Mouse (Mus musculus) urinary bladder, postnatal 10 days (tissue): ENCODE measurements around the gene Actr3.
"Not testable (repeated sequence)": the region's sequence is repeated elsewhere in the genome, so short reads cannot be mapped to it uniquely, and the experiment has no call there.

Experiments used
- DNase-seq: peaks from one replicate; pipeline ENCODE4 v3.0.0; 2022; ENCODE audit warnings: low spot score

Actr3 gene

GRCm38 (mm10) chr1:125438826-125439225 lies 3.3 kb upstream of the Actr3 start:
- no peak for DNase-seq

DNA sequence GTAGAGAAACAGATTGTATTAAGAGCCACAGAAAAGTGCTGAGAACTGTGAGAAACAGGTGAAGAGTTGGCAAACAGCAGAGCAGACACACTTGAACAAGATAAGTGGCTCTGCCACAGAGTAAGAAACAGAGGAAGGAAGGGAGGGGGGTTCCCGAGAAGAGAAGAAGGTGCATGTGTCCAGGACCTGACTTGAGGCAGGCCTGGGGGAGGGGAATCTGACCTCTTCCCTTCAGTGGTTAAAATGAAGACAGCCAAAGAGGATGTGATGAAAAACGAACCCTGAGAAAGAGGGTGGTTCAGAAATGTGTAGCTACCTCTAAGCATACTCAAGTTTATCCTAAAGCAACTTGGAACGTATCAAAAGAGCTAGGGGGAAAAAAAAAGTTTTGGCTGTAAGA lies 2.4 kb upstream of the Actr3 start:
- DNase-seq: no peak

DNA sequence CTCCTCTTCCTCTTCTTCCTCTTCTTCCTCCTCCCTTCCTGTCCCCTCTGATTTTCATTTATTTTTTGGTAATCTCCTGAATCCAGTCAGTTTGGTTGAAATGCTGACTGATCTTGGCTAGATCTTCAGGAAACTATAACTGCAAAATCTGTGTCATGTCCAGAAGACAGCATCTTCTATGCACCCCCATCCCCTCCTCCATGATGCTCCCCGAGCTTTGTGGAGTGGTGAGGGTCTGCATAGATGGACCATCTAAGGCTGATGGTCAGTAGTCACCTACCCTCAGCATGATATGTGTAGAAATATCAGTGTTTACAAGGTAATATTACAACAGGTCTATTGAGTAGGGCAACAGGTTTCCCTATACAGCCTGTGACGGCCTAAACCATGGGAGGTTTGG lies 1.6 kb upstream of the Actr3 start:
- DNase-seq: no peak

GRCm38 (mm10) chr1:125435018-125435368 lies 534 bp downstream of the Actr3 start:
- DNase-seq: no peak

- DNase-seq: peak; percentile 13
Observed at GRCm38 (mm10) chr1:125434485-125435001, 984 bp downstream of the Actr3 start.

DNA sequence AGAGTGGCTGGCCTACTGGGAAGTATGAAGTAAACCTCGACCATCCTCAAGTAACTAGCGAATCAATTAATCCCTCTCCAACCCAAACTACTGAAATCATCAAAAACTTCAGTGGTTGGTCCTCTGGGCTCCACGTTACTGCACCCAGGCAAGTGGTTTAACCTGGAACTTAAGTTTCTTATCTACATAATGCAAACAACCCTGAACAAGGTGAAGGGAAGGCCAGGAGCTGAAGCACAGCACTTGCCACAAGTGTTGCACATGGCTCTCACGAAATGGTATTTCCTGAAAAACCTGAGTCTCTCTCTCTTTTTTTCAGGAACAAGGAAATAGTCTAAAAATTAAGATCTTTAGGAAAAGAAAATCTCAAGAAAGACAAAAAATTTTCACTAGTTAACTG lies 4.2 kb downstream of the Actr3 start:
- DNase-seq: no peak

DNA sequence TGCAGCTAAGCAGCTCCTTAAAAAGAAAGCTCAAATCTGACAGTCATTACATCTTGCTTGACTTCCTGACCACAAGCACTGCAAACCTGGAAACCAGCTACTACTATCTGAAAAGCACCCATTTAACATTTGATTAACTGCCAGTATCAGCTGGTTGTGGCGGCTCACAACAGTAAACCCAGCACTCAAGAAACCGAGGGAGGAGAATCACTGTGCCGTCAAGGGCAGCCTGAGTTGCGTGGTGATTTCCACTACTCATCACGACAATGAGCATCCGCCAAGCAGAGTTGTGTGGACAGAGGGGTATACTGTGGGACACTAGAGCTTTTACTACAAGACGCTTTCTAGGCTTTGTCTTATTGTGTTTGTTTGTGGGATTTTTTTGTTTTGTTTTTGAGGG lies 4.8 kb downstream of the Actr3 start:
- no peak for DNase-seq

- no peak for DNase-seq
Observed at GRCm38 (mm10) chr1:125429984-125430383, 5.5 kb downstream of the Actr3 start.

- DNase-seq: no peak
Observed at GRCm38 (mm10) chr1:125428315-125428714, 7.2 kb downstream of the Actr3 start.

DNA sequence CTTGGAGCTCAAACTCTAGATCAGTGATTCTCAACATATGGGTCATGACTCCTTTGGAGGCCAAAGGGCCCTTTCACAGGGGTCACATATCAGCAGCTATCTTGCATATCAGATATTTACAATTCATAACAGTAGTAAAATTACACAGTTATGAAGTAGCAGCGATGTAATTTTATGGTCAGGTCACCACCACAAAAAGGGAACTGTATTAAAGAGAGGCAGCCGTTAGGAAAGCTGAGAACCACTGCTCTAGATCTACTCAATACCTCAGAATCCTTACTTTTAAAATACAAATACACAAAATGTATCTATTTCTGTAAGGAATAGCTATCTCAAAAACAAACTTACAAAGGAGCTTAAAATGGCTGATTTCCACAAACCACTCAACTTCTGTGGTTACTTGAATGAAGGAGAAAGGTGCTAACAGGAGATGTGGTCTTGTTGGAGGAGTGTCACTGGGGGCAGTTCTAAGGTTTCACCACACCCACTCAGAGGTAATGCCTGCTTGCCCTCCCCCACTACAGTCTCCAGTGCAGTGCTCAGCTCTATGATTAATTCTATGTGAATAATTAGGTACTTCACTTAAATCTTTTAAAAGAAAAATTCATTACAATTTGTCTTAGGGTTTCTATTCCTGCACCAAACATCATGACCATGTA lies 9.0 kb downstream of the Actr3 start:
- no peak for DNase-seq

- no peak for DNase-seq
Observed at GRCm38 (mm10) chr1:125419906-125420305, 15.6 kb downstream of the Actr3 start.

DNA sequence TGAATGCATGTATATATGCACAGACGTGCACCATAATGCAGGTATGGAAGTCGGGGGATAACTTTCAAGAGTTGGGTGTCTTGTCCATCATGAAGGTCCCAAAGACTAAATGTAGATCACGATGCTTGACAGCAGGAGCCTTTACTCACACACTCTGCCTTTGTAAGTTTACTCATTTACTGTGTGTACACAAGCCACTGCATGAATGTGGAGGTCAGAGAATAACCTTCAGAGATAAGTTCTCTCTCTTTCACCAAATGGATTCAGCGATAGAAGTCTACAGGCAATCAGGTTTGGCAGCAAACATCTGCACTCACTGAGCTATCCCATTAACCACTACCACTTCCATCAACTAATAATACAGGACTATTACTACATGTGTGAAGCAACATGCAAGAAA lies 16.8 kb downstream of the Actr3 start:
- no peak for DNase-seq

DNA sequence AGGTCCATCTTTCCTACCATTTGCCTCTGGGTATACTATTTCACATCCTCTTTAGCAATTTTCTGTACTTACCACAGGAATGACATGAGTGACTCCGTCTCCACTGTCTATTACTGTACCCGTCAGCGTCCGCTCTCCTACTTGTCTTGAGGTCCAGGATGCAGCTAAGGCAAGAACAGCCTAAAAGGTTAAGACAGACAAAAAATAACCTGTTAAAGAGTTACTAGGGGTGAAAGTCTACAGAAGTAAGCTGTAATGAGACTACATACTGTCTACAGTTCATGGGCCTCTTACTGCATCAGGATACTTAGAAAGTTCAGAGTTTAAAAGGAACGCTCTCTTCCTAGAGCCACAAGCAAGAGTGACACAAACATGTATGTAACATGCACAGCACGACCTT lies 28.3 kb downstream of the Actr3 start:
- no peak for DNase-seq

DNA sequence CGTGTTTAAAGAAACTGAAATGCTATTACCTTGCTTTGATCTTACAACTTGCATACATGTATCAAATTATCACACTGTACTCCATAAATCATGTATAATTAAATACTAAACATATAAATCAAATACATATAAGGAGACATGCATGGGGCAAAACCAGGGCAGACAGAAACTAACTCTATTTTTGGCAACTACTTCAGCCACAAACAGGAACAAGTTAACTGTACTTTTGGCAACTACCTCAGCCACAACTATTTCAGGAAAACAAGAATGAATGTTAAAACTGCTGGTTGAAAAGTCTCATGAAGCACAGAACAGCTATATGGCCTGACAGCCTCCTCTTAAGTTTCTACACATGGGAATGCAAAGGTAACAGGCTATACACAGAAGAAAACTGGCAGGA lies 40.1 kb downstream of the Actr3 start:
- no peak for DNase-seq

DNA sequence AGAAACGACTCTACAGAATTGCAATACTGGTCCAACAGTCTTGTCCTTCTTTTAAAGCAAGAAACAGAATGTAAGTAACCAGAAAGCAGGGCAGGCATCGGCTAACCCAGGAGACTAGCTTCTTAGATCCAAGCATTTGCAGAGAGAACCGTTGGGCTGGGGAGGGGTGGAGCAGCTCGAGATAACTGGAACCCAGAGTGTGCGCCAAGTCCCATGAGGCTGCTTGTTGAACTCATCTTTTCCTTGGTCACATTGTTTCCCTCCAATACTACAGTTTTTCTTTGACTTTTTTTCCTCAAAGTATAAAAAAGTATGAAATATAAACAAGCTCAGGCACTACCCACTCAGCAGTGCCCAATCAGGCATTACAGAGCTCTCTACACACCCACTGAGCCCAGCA lies 42.2 kb downstream of the Actr3 start:
- not testable (repeated sequence) for DNase-seq

DNA sequence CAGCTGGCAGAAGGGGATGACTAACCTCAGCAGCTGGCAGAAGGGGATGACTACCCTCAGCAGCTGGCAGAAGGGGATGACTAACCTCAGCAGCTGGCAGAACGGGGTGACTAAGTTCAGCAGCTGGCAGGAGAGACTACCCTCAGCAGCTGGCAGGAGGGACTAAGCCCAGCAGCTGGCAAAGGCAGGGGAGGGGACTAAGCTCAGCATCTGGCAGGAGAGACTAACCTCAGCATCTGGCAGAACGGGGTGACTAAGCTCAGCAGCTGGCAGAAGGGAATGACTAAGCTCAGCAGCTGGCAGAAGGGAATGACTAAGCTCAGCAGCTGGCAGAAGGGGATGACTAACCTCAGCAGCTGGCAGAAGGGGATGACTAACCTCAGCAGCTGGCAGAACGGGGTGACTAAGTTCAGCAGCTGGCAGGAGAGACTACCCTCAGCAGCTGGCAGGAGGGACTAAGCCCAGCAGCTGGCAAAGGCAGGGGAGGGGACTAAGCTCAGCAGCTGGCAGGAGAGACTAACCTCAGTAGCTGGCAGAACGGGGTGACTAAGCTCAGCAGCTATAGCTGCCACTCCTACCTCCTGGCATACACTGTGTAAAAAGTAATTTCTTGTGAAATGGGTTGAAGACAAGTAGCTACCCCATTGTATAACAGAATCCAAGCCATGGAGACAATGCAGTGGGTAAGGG lies 45.3 kb downstream of the Actr3 start:
- not testable (repeated sequence) for DNase-seq

GRCm38 (mm10) chr1:125389634-125390033 lies 45.9 kb downstream of the Actr3 start:
- DNase-seq: not testable (repeated sequence)

GRCm38 (mm10) chr1:125388370-125388769 lies 47.2 kb downstream of the Actr3 start:
- DNase-seq: no peak

- no peak for DNase-seq
Observed at GRCm38 (mm10) chr1:125386217-125386616, 49.3 kb downstream of the Actr3 start.

- DNase-seq: no peak
Observed at GRCm38 (mm10) chr1:125382622-125383021, 52.9 kb downstream of the Actr3 start.

- DNase-seq: no peak
Observed at GRCm38 (mm10) chr1:125378889-125379288, 56.6 kb downstream of the Actr3 start.

- DNase-seq: no peak
Observed at GRCm38 (mm10) chr1:125372855-125373254, 62.7 kb downstream of the Actr3 start.

GRCm38 (mm10) chr1:125370779-125371178 lies 64.7 kb downstream of the Actr3 start:
- no peak for DNase-seq

DNA sequence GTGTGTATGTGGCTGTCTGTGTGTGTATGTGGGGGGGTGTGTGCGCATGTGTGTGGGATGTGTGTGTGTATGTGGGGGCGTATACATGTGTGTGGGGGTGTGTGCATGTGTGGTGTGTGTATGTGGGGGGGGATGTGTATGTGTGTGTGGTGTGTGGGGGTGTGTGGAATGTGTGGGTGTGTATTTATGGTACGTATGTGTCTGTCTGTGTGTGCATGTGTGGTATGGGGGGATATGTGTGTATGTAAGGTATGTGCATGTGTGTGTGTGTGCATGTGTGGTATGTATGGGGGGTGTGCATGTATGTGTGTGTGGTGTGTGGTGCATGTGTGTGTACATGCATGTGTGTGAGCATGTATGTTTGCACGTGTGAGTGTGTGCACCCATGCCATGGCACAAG lies 70.0 kb downstream of the Actr3 start:
- DNase-seq: no peak
